In the genomic region with DNA sequence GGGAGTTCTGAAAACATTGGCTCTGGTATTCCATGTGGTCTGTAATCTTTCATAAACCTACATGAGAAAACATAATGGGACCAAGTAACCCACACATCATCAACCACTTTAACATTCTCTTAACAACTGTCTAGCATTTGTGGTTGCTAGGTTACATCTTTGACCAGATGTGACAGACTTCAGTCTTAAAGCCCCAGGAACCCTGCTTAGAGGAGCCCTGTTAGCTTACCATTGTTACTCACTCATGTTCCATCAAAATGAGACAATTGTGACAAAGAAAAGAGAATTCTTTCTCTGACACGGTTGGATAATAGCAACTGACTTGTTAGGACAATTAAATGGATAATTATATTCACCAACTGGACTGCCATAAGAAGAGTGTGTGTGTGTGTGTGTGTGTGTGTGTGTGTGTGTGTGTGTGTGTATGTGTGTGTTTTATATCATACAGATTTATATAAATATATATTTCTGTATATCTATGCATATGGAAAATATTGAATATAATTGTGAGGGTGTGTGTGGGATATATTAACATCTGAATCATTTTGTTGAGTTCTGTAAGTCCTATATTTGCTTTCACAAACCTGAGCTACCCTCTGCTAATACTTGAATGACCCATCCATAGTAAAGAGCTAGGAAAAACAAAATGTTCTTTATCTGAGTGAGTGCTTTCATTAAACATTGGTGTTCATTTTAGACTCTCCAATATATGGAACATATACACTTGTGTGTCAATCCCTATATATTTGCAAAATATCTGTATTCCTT, we compare ENCODE assay signal across 22 mouse cellular contexts.
DNase-seq lines count a peak whose midpoint lies in the region; ATAC-seq and TF ChIP-seq lines count a peak whose summit lies in the region.
"Had no signal": no experiment of that assay in that cellular context is flagged by ENCODE, and none has a peak within 500 bp of the region (broad histone marks: within the 10 kb centered on the region; RNA-seq: fewer than 3 reads in every experiment).

No protein-coding gene starts in this region.

- H3K4me3 ChIP-seq in forebrain, postnatal 0 days (ENCODE audit: low read depth, low read length) = no peak overlapping the region
- H3K4me3 ChIP-seq in forebrain, embryonic 15.5 days = no peak overlapping the region
- H3K4me3 ChIP-seq in midbrain, embryonic 14.5 days (replicated peaks; ENCODE audit: low read depth, low read length) = no peak overlapping the region
- no peak overlapping the region for H3K4me3 ChIP-seq in midbrain, postnatal 0 days (ENCODE audit: low read depth, low read length)
- H3K4me3 ChIP-seq: hindbrain, embryonic 15.5 days; intestine, embryonic 15.5 days; kidney, embryonic 15.5 days; limb, embryonic 12.5 days had no signal

- DNase-seq in forebrain, postnatal 0 days = peak; percentile 2
- peak; percentile 21 for DNase-seq in midbrain, embryonic 14.5 days
- DNase-seq in midbrain, postnatal 0 days (ENCODE audit: low spot score) = no peak
- DNase-seq in forelimb bud, embryonic 11.5 days (ENCODE audit: low read depth, low spot score) = peak; percentile 6
- no peak for DNase-seq in left cerebral cortex, postnatal 25 days (ENCODE audit: low spot score in 2 of 2)
- DNase-seq in ovary, postnatal 14 days (ENCODE audit: low spot score) = no peak
- DNase-seq: adrenal gland, adult 2 months; cerebellum, adult 11-12 months; cerebellum, postnatal 10 days; gastrocnemius, postnatal 36 days; kidney, postnatal 36 days; layer of hippocampus, postnatal 36 days; liver, postnatal 0 days; thymus, postnatal 14 days had no signal

- no peaks in the 10 kb centered on the region for H3K4me1 ChIP-seq in forebrain, postnatal 0 days (ENCODE audit: insufficient read depth)
- H3K4me1 ChIP-seq in forebrain, embryonic 15.5 days = no peaks in the 10 kb centered on the region
- H3K4me1 ChIP-seq in midbrain, embryonic 14.5 days (ENCODE audit: control insufficient read depth, insufficient read depth, low read length) = 0 out of 2 replicates have a peak, but pooled peaks cover 3% of the 10 kb centered on the region
- H3K4me1 ChIP-seq in midbrain, postnatal 0 days (ENCODE audit: insufficient read depth, low read length) = no peaks in the 10 kb centered on the region
- H3K4me1 ChIP-seq: hindbrain, embryonic 15.5 days; intestine, embryonic 15.5 days; kidney, embryonic 15.5 days; limb, embryonic 12.5 days had no signal

- no peak for TF ChIP-seq CTCF in forebrain, postnatal 0 days (IDR thresholded peaks at IDR 0.05; ENCODE audit: low read depth)
- TF ChIP-seq CTCF in midbrain, postnatal 0 days (IDR thresholded peaks at IDR 0.05) = no peak

- no peaks in the 10 kb centered on the region for H3K9me3 ChIP-seq in forebrain, postnatal 0 days (ENCODE audit: low read length)
- no peaks in the 10 kb centered on the region for H3K9me3 ChIP-seq in forebrain, embryonic 15.5 days
- H3K9me3 ChIP-seq in midbrain, embryonic 14.5 days (ENCODE audit: control insufficient read depth, low read length) = no peaks in the 10 kb centered on the region
- H3K9me3 ChIP-seq in midbrain, postnatal 0 days (ENCODE audit: low read length) = no peaks in the 10 kb centered on the region
- H3K9me3 ChIP-seq: hindbrain, embryonic 15.5 days; intestine, embryonic 15.5 days; kidney, embryonic 15.5 days; limb, embryonic 12.5 days had no signal

- no peak overlapping the region for H3K27ac ChIP-seq in forebrain, postnatal 0 days (ENCODE audit: low read depth, low read length)
- H3K27ac ChIP-seq in forebrain, embryonic 15.5 days (replicated peaks) = no peak overlapping the region
- H3K27ac ChIP-seq in midbrain, embryonic 14.5 days (replicated peaks; ENCODE audit: low read depth, low read length) = no peak overlapping the region
- H3K27ac ChIP-seq in midbrain, postnatal 0 days (ENCODE audit: low read depth, low read length) = no peak overlapping the region
- H3K27ac ChIP-seq: hindbrain, embryonic 15.5 days; intestine, embryonic 15.5 days; kidney, embryonic 15.5 days; limb, embryonic 12.5 days; macrophage had no signal

- WGBS in forebrain, postnatal 0 days = 5% methylated on average over 1 of the region's 1 CpGs
- WGBS in forebrain, embryonic 15.5 days = 3% methylated on average over 1 of the region's 1 CpGs
- WGBS in midbrain, embryonic 14.5 days = 7% methylated on average over 1 of the region's 1 CpGs
- WGBS in midbrain, postnatal 0 days = 5% methylated on average over 1 of the region's 1 CpGs

- no peak for ATAC-seq in forebrain, postnatal 0 days
- ATAC-seq in forebrain, embryonic 15.5 days (replicated peaks) = no peak
- ATAC-seq in midbrain, embryonic 14.5 days (ENCODE audit: low FRiP score, low TSS enrichment) = no peak
- no peak for ATAC-seq in midbrain, postnatal 0 days (ENCODE audit: low FRiP score)
- ATAC-seq: intestine, embryonic 15.5 days; liver, postnatal 0 days; lung, postnatal 0 days had no signal

- H3K4me2 ChIP-seq in forebrain, postnatal 0 days (ENCODE audit: low read depth) = no peak overlapping the region
- H3K4me2 ChIP-seq in forebrain, embryonic 15.5 days (replicated peaks) = no peak overlapping the region
- no peak overlapping the region for H3K4me2 ChIP-seq in midbrain, embryonic 14.5 days (ENCODE audit: low read length)
- H3K4me2 ChIP-seq in midbrain, postnatal 0 days (ENCODE audit: low read depth, low read length, poor library complexity, severe bottlenecking) = no peak overlapping the region
- H3K4me2 ChIP-seq: hindbrain, embryonic 15.5 days; intestine, embryonic 15.5 days; kidney, embryonic 15.5 days; limb, embryonic 12.5 days; liver, embryonic 11.5 days had no signal

- no peaks in the 10 kb centered on the region for H3K36me3 ChIP-seq in forebrain, postnatal 0 days (ENCODE audit: insufficient read depth)
- H3K36me3 ChIP-seq in forebrain, embryonic 15.5 days = no peaks in the 10 kb centered on the region
- no peaks in the 10 kb centered on the region for H3K36me3 ChIP-seq in midbrain, embryonic 14.5 days (ENCODE audit: control insufficient read depth, insufficient read depth, low read length)
- H3K36me3 ChIP-seq in midbrain, postnatal 0 days (ENCODE audit: insufficient read depth, low read length) = no peaks in the 10 kb centered on the region
- H3K36me3 ChIP-seq: hindbrain, embryonic 15.5 days; intestine, embryonic 15.5 days; kidney, embryonic 15.5 days; limb, embryonic 12.5 days had no signal

- H3K9ac ChIP-seq in forebrain, postnatal 0 days = no peak overlapping the region
- no peak overlapping the region for H3K9ac ChIP-seq in forebrain, embryonic 15.5 days (replicated peaks)
- H3K9ac ChIP-seq in midbrain, embryonic 14.5 days (replicated peaks; ENCODE audit: low read length) = no peak overlapping the region
- H3K9ac ChIP-seq in midbrain, postnatal 0 days (replicated peaks; ENCODE audit: low read length, poor library complexity, severe bottlenecking) = no peak overlapping the region
- H3K9ac ChIP-seq: hindbrain, embryonic 15.5 days; intestine, embryonic 15.5 days; kidney, embryonic 15.5 days; limb, embryonic 12.5 days; liver, postnatal 0 days had no signal

- intact Hi-C loops in left cerebral cortex, postnatal 25 days (cut with DNase I) = no loop called here

- no peaks in the 10 kb centered on the region for H3K27me3 ChIP-seq in forebrain, postnatal 0 days (ENCODE audit: insufficient read depth, low read length)
- H3K27me3 ChIP-seq in forebrain, embryonic 15.5 days = no peaks in the 10 kb centered on the region
- no peaks in the 10 kb centered on the region for H3K27me3 ChIP-seq in midbrain, embryonic 14.5 days (ENCODE audit: control insufficient read depth, insufficient read depth, low read length)
- H3K27me3 ChIP-seq in midbrain, postnatal 0 days (ENCODE audit: insufficient read depth, low read length) = no peaks in the 10 kb centered on the region
- H3K27me3 ChIP-seq: hindbrain, embryonic 15.5 days; intestine, embryonic 15.5 days; kidney, embryonic 15.5 days; limb, embryonic 12.5 days had no signal

Comparison
In these comparisons a context has a peak if more than half of its experiments do, and no peak if none do; other contexts are left out.
1. DNase-seq: peak in forebrain, postnatal 0 days (single experiment), midbrain, embryonic 14.5 days (single experiment) and forelimb bud, embryonic 11.5 days (single experiment); none in midbrain, postnatal 0 days (single experiment), left cerebral cortex, postnatal 25 days (0 of 2) and ovary, postnatal 14 days (single experiment).